Mouse (Mus musculus) MEL (cell line): Measurements from ENCODE around the gene Tnni1.

ENCODE experiments used
- CTCF ChIP-seq, 3 experiments: IDR thresholded peaks in 2 of 3; conservative IDR thresholded peaks in 1 of 3; 2 replicates each; pipeline ENCODE4 v1.5.1; 2011 to 2012; ENCODE audit warnings: low read length in 3 of 3, low read depth in 2 of 3, mild to moderate bottlenecking in 2 of 3, improper control_type of control experiment in 1 of 3, inconsistent platforms in 1 of 3, mixed read lengths in 1 of 3, moderate library complexity in 1 of 3; ENCODE audit not compliant: control insufficient read depth in 1 of 3, insufficient read depth in 1 of 3, poor library complexity in 1 of 3, severe bottlenecking in 1 of 3
- ELF1 ChIP-seq: IDR thresholded peaks from 2 replicates; pipeline ENCODE4 v1.6.1; 2014; ENCODE audit warnings: low read depth, mild to moderate bottlenecking, inconsistent platforms, low read length, improper control_type of control experiment, moderate library complexity
- EP300 ChIP-seq, 2 experiments: IDR thresholded peaks; 2 replicates each; pipeline ENCODE4 v1.6.1; 2011; ENCODE audit warnings: improper control_type of control experiment in 2 of 2, low read length in 2 of 2, low read depth in 1 of 2, mild to moderate bottlenecking in 1 of 2
- MAX ChIP-seq: IDR thresholded peaks from 2 replicates; pipeline ENCODE4 v1.6.1; 2011; ENCODE audit warnings: low read length, improper control_type of control experiment
- NRF1 ChIP-seq: IDR thresholded peaks from 2 replicates; pipeline ENCODE4 v1.6.1; 2014; ENCODE audit warnings: low read depth, mild to moderate bottlenecking, inconsistent platforms, low read length, improper control_type of control experiment, moderate library complexity; ENCODE audit not compliant: poor library complexity, insufficient read depth, severe bottlenecking
- POLR2A ChIP-seq, 2 experiments: IDR thresholded peaks; 2 replicates each; pipeline ENCODE4 v1.6.1; 2011 to 2012; ENCODE audit warnings: low read length in 2 of 2, mild to moderate bottlenecking in 2 of 2, control low read depth in 1 of 2, improper control_type of control experiment in 1 of 2, low read depth in 1 of 2, moderate library complexity in 1 of 2; ENCODE audit not compliant: control insufficient read depth in 1 of 2, insufficient read depth in 1 of 2, poor library complexity in 1 of 2
- POLR2AphosphoS2 ChIP-seq: IDR thresholded peaks from 2 replicates; pipeline ENCODE4 v1.6.1; 2011; ENCODE audit warnings: low read length, improper control_type of control experiment
- TCF12 ChIP-seq: IDR thresholded peaks from 2 replicates; pipeline ENCODE4 v1.6.1; 2014; ENCODE audit warnings: low read depth, mild to moderate bottlenecking, inconsistent platforms, low read length, improper control_type of control experiment, moderate library complexity
- USF1 ChIP-seq: IDR thresholded peaks from 2 replicates; pipeline ENCODE4 v1.6.1; 2014; ENCODE audit warnings: low read depth, mild to moderate bottlenecking, inconsistent platforms, low read length, improper control_type of control experiment, moderate library complexity
- ZMIZ1 ChIP-seq: IDR thresholded peaks from 2 replicates; pipeline ENCODE4 v1.6.1; 2012; ENCODE audit warnings: low read depth, mild to moderate bottlenecking, inconsistent platforms, low read length, improper control_type of control experiment, moderate library complexity

GRCm38 (mm10) chr1:135752737-135753348 is 26.4 kb upstream of the Tnni1 start:
- TF ChIP-seq CTCF (IDR thresholded peaks at IDR 0.05 in 2 of 3, conservative IDR thresholded peaks at IDR 0.05 in 1 of 3; ENCODE audit: control insufficient read depth in 1 of 3, insufficient read depth in 1 of 3, low read depth in 2 of 3, low read length in 3 of 3, poor library complexity in 1 of 3, severe bottlenecking in 1 of 3) (peak; percentile 74 to 86 (median 83)), TCF12 (no peak), NRF1 (no peak), ZMIZ1 (no peak), ELF1 (no peak), POLR2AphosphoS2 (no peak), EP300 (IDR thresholded peaks at IDR 0.05; ENCODE audit: low read depth in 1 of 2, low read length in 2 of 2) (no peak), POLR2A (IDR thresholded peaks at IDR 0.05; ENCODE audit: control insufficient read depth in 1 of 2, insufficient read depth in 1 of 2, low read depth in 1 of 2, low read length in 2 of 2, poor library complexity in 1 of 2) (no peak), USF1 (no peak), MAX (no peak)
